Mouse (Mus musculus) natural killer cell, adult 2 months (primary cell): ENCODE measurements around the gene Aknad1.

Experiments
- DNase-seq, 2 experiments: peaks; one replicate each; pipeline ENCODE4 v3.0.0; 2022; ENCODE audit warnings: low spot score in 2 of 2

The Aknad1 gene

GRCm38 (mm10) chr3:108739045-108739708 is at the start of gene Aknad1:
Gene Aknad1 (plus strand): TSS chr3:108739658.
- no peak for DNase-seq

GRCm38 (mm10) chr3:108689979-108690378 is 49.5 kb upstream of the Aknad1 start:
- DNase-seq = no peak

GRCm38 (mm10) chr3:108694321-108694720 is 45.1 kb upstream of the Aknad1 start:
- DNase-seq = no peak

GRCm38 (mm10) chr3:108698662-108699061 is 40.8 kb upstream of the Aknad1 start:
- no peak for DNase-seq

- no peak for DNase-seq
These were observed 39.7 kb upstream of the Aknad1 start for GRCm38 (mm10) chr3:108699786-108700185.

GRCm38 (mm10) chr3:108701256-108701655 is 38.2 kb upstream of the Aknad1 start:
- DNase-seq = no peak

GRCm38 (mm10) chr3:108702789-108703188 is 36.7 kb upstream of the Aknad1 start:
- no peak for DNase-seq

GRCm38 (mm10) chr3:108711296-108711695 is 28.2 kb upstream of the Aknad1 start:
- no peak for DNase-seq

GRCm38 (mm10) chr3:108713065-108713675 is 26.3 kb upstream of the Aknad1 start:
- DNase-seq = no peak

- no peak for DNase-seq
These were observed 24.6 kb upstream of the Aknad1 start for GRCm38 (mm10) chr3:108714837-108715236.

- peak; percentile 43 to 53 for DNase-seq
These were observed 21.5 kb upstream of the Aknad1 start for GRCm38 (mm10) chr3:108717896-108718502.

GRCm38 (mm10) chr3:108719357-108719756 is 20.1 kb upstream of the Aknad1 start:
- DNase-seq = no peak

GRCm38 (mm10) chr3:108719761-108720160 is 19.7 kb upstream of the Aknad1 start:
- DNase-seq = no peak

- DNase-seq = no peak
These were observed 18.1 kb upstream of the Aknad1 start for GRCm38 (mm10) chr3:108721076-108721991.

- DNase-seq = peak; percentile 84 to 86
These were observed 17.2 kb upstream of the Aknad1 start, which contains the start of gene Gpsm2 for GRCm38 (mm10) chr3:108722036-108722872. Gene Gpsm2 (minus strand): TSS chr3:108722309.

GRCm38 (mm10) chr3:108726413-108726812 is 13.0 kb upstream of the Aknad1 start:
- DNase-seq = peak; percentile 8 to 46

- peak; percentile 26 to 59 for DNase-seq
These were observed 12.1 kb upstream of the Aknad1 start for GRCm38 (mm10) chr3:108727344-108727743.

- DNase-seq = no peak
These were observed 11.7 kb upstream of the Aknad1 start for GRCm38 (mm10) chr3:108727776-108728175.

- DNase-seq = no peak
These were observed 9.1 kb upstream of the Aknad1 start for GRCm38 (mm10) chr3:108730316-108730715.

- no peak for DNase-seq
These were observed 1.7 kb upstream of the Aknad1 start for GRCm38 (mm10) chr3:108737761-108738160.

GRCm38 (mm10) chr3:108744060-108744459 is 4.6 kb downstream of the Aknad1 start:
- no peak for DNase-seq
